Mouse (Mus musculus) gastrocnemius, postnatal 25 days (tissue): Measurements from ENCODE around the gene Ptprg. TPM values are rescaled to one million over a fixed set of nuclear protein-coding genes. Genes with fewer than 3 reads are reported as not detected.

Source experiments
- DNase-seq: peaks from one replicate; pipeline ENCODE4 v3.0.0; 2022
- total RNA-seq, 2 experiments: library from RNA; stranded (reverse); gene quantifications; 1 replicate in 1 of 2; 2 replicates in 1 of 2; pipeline ENCODE4 v1.2.3; 2021

Ptprg gene
- total RNA-seq, 2 experiments from 2014 or later, result 24.2 to 29.1 TPM

DNA sequence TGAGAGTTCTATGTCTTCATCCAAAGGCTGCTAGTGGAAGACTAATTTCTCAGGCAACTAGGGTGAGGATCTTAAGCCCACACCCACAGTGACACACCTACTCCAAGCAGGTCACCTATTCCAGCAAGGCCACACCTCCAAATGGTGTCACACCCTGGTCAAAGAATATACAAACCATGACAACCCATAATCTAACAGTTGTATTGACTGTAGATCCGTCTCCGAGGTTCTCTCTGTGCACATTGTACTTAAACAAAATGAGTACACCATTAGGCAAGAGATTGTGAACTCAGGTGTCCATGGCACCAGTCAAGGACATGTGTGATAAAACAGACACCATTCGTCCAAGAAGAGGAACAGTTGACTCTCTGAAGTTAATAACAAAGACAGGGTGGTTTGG, 596.2 kb downstream of the Ptprg start:
- DNase-seq, result no peak

DNA sequence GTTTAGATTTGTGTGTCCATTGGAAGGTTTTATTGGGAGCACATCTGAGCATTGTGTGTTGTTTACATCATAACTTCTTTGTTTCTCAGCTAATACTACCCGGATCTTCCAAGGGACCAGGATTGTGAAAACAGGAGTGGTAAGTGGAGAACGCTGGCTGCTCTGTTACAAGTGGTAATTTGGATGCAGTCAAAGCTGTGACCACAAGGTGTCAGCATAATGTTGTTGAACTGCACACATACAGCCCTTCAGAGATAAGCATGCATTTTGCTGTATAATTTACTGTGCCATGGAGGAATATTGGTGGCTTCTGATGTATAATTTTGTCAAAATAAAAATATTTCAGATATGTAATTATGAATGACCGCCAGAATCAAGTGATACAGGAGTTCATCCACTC, 598.6 kb downstream of the Ptprg start:
- DNase-seq, result no peak

DNA sequence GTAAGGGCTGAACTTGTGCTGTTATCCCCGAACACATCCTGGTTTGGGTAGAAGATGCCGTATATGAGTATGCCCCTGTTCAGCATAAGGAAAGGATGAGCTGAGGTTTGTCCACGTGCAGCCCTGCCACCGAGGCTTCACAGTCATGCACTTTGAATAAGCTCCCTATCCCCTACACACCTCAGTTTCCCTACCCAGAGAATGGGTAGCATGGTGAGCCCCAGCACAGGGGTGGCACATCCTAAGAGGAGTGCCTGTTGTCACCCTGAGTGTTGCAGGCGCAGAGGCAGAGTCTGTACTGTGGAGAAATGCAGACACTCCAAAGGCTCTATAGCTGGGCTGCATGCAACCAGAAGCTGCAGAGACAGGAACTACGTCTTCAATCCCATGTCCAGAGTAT, 599.4 kb downstream of the Ptprg start:
- DNase-seq, result no peak

DNA sequence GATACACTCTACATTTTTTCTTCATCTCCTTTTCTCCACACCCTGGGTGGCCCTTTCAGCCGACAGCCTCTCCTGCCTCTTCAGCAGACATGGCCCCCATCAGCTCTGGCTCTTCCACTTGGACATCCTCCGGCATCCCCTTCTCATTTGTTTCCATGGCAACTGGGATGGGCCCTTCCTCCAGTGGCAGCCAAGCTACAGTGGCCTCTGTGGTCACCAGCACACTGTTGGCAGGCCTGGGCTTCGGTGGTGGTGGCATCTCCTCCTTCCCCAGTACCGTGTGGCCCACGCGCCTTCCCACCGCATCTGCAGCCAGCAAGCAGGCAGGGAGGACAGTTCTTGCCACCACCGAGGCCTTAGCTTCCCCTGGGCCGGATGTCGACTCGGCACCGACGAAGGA, 600.3 kb downstream of the Ptprg start:
- DNase-seq, result no peak

DNA sequence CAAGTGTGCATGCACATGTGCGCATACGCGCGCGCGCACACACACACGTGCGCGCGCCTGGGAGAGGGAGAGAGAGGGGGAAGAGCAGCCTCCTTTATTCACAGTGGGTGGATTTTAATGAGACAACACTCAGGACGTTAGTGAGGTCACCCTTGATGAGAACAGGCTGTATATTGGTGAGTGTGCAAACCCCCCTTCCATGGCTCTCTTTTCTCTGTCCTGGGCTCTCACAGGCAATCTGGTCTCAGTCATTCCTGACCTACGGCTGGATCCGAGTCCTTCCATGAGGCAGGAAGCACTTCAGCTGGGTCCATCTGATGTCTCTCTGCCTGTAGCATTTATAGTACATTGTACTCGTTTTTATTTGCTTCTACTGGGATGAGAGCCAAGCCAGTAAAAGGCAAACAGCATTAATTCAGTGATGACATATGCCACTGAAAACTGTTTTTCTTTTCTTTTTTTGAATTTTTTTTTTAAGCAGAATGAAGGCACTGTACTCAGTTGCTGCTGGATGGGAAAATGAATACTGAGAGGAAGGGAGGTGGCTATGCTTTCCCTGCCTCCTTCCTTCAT, 608.5 kb downstream of the Ptprg start:
- DNase-seq, result no peak

DNA sequence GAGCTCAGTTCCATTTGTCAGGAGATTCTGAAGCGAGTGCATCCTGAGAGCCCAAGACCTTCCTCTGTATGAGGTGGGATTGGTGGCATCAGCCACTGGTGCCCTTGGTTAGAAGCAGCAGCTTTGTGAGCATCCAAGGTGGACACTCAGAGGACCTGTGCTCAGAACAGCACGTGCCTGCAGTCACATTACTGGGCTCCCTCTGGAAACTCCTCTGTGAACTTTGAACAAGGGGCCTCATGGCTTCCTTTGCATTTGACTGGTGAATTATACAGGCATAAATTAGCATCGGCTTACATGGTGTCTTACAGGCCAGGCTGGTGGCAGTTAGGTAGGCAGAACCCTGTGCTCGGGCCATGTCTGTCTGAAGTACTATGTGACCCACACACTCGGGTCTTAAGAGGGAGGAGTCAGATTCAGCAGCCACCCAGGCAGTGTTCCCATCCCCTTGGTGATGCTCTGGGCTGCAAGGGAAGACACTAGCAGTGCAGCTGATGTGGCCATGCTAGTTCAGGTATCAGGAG, 609.1 kb downstream of the Ptprg start:
- DNase-seq, result no peak

DNA sequence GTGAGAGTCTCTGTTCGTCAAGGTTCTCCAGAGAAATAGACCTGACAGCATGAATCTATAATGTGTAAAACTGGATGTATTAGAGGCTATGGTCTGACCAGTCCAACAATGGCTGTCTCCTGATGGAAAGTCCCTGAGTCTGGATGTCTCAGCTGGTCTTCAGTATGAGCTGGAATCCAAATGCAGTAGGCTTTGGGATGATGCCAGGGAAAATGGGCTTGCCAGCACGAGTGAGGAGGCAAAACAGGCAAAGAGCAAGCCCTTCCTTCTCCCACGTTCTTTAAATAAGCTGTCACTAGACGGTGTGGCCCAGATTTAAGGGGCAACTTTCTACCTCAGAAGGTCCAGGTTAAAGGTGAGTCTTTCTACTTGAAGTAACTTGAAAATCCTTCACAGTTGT, 609.9 kb downstream of the Ptprg start:
- DNase-seq, result no peak

DNA sequence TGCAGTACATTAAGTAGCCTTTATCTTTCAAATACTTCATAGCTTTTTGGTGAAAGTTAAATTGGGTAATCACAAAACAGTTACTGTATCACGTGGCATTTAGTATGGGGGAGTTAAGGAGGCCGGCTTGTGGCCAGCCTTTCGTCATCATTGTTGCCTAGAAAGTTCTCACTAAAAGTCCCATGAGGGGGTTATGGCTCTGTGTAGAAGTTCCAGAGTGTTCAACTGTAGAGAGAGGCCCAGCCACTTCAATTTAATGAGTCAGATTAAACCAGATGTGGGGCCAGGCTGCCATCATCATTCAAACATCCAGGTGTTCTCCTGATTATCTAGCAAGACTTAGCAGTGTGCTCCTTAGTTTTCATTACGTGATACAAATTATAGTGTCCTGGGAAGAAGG, 613.9 kb downstream of the Ptprg start:
- DNase-seq, result no peak

DNA sequence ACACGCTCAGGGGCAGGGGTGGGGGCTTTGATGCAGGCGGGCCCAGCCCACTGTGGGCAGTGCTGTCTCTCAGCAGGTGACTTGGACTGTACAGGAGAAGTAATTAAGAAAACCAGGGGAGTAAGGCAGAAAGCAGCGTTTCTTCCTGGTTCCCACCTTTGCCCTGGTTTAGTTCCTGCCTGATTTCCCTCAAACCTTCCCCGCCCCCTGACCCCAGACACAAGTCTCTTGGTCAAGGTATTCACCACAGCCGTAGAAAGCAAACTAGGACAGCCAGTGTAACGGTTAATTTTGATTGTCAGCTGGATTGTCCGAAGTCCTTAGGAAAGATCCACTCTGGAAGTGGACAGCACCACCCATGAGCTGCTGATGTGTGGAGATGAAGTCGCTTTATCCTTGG, 614.3 kb downstream of the Ptprg start:
- DNase-seq, result no peak

DNA sequence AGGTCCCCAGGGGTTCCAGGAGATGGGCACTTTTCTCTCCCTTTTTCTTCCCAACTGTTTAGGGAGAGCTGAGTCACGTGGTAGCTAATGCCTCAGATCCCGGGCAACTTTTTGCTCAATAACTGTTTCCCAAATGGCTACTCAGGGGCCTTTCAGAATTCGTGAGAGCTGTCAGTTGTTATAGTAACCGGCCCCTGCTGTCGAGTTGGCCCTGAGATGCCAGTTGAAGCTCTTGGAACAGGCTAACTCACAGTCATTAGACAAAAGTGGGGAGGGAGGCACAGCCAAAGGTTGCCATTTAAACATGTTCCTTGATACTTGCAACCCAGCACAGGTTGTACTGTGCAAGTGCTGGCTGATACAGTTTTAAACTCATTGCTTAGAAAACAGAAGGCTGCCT, 624.1 kb downstream of the Ptprg start:
- no peak for DNase-seq

DNA sequence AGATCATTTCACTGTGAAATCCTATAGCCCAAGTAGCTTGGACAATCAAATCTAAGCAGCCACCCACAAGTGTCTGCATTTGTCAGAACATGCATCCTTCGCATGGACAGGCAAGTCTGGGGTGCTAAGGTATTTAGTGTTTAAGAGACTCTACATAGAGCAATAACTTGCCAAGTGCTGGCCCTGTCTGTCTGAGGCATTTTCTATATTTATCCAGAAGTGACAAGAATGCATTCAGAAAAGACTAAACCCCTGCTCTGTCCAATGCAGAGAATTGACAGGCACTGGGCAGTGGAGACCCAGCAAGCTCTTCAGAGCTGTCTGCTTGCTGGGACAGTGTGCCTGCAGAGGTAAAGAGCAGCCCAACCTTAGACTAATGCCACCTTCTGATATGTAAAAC, 625.3 kb downstream of the Ptprg start:
- no peak for DNase-seq

DNA sequence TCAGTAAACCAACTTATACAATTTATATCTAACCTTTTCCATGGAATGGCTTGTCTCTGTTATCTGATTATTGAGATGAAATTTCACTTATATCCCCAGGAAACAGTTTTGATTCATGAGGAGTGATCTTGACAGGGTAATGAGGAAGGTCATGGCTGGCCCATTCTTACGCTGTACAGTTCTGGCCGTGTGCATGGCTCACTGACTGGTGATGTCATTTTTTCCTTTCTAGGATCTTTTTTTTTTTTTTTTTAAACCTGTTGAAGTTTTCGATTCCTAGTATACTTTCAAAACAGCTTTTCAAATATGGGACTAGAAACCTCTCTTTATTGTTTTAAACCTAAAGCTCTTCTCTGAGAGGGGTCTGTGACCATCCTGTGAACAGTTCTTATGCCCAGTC, 626.8 kb downstream of the Ptprg start:
- DNase-seq, result no peak

DNA sequence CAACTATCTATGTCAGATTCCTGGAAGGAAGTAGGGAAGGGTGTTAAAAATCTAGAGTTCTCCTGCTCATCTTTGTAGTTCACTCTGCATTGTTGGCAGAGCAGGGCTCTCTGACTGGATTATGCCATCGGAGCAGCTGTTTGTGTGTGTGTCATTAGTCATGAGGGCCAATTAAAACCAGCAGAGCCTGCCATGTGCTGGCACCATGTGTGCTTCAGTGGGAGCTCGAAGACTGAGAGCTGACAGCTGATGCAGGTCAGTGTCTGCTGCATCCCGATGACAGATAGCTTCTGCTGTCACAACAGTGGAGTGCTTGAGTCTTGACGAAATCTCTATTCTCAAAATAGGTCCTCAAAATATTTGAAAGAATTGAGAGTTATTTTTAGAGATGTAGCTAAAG, 631.7 kb downstream of the Ptprg start:
- no peak for DNase-seq

DNA sequence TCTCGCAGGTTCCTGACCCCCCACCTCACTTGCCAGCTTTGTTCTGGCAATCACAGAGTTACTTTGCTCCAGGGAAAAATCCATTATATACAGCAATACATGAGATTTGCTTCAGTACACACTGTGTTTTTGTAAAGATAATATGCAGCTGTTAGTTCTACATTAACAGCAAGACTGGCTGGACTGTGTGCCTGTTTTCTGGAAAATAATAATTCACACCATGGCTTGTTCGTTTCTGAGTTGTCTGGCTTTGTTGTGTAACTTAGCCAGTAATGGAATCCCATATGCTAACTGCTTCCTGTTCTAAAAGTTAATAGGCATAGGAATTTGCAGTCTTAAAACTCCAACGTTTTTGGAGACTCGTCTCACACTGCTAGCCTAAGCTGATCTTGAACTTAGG, 635.0 kb downstream of the Ptprg start:
- DNase-seq, result no peak

DNA sequence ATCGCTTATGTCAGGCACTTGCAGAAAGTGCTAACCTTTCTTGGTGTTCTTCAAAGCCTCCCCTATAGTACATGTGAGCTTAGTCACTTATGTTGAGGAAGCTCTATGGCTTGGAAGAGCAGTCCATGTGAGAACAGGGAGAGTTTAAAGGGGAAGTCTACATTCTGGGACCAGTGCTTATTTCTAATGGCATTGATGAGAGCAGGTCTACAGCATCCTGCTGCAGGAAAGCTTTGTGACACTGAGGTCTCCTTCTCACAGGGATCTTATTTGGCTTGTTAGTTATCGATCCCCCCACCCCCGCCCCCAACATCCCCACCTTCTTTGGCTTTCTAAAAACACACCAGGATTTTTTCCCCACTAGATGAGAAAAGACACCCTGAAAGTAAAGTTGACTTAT, 635.9 kb downstream of the Ptprg start:
- no peak for DNase-seq

DNA sequence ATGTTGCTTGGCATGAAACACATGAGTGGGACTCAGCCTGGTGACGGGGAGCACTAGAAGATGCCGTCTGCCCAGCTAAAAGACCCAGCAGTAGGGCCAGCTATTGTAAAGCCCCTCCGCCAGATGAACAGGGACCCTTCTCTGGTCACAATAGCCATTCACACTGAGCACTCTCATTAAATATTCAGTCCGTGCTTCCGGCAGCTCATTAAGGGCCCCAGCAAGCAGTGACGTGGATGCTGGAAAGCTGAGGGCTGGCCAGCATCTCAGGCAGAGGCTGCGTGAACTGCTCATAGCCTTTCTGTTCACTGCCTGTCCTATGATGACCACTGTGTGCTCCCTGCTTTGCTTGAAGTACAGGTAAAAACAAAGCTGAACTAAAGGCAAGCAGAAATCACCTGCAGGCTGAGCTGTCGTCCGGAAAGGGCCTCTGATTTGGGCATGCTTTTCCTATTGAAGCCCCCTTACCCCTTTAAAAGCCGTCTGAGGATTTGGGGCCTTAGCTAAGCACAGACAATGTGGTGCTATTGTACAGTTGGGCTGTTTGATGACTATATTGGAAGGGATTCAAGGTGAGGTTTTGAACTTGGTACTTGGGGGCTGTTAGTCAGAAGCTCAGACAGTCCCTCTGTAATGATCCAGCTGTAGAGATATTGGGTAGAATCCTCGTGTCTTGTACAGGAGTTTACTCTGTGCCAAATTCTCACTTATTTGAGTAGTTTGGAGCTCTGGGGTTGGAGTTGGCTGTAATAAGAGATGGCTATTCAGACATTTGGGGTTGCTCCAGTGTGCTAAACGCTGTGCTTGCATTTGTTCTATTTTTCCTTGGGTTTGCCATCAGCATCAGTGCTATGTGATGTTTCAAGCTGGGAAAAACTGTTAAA, 636.6 kb downstream of the Ptprg start:
- DNase-seq, result no peak

DNA sequence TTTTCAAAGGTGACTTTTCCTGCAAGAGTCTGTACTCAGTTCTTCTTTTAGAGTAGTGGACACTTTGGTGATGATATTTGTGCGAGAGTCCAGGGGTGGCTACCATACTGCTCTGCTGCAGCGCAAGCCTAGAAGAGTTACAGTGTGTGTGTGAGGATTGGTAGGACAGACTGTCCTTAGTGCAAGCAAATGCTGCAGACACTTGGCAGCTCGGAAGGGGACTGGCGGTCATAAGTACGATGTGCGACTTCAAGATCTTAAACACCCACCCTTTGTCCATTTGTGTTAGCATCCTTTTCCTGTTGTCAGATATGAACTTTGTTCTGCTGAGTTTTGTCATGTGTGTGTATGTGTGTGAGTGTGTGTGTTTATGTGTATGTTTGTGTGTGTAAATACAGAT, 637.7 kb downstream of the Ptprg start:
- DNase-seq, result no peak

DNA sequence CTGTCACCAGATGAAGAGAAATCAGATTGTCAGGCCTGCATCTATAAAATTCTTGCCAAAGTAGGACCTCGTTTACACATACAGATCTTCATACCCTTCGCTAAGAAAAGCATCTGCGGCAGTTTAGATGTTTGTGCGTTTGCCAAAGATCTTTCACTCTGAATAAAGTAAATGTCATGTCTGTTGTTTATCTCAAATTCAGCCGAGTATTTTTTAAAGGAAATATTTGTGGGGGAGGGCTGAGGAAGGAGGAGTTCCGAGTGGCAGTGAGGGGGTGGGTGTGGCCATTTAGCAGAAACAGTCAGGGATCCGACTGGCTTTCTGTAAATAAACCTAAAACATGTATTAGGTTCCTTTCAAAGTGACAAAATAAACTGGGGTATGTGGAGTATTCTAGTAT, 645.4 kb downstream of the Ptprg start:
- DNase-seq, result no peak

DNA sequence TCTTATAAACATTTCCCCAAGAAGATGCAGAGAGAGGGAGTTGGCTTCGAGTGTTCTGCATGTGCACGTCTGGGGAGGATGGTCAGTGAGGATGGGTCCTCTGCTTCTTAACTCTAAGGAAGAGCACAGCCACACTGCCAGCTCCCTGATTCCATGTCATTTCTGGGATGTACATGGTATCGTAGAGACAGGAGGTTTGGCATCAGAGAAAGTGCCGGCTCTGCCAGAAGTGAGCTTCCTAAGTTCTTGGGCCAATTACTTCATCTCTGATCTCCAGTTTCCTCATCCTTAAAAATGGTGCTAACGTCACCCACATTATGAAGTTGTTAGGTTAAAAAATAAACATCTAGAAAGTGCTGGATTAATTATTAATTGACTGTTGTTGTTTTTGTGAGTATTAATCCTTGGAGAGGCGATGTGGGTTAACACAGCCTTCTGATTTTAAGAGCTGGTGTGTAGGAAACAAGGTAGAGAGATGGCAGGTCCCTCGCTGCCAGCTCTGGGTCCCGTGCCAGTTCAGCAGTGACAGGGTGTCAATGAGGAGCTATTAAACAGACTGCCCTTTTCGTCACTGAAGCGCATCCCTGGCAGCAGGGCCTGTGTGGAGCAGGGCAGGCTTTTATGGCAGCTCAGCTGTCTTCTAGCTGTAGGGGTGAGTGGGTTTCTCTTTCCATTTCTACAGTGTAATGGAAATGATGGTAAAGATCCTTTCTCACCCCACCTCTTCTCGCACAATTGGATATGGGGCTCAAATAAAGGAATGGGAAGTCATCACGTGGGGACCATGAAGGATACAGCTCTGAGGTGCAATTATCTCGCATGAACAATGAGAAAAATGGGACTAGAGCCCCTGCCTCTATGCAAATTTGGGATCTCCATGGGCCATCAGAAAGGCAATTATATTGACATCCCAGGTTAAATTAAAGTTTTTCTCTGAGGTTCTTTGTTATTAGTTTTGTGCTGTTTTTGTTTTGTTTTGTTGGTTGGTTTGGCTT, 646.9 kb downstream of the Ptprg start:
- no peak for DNase-seq

DNA sequence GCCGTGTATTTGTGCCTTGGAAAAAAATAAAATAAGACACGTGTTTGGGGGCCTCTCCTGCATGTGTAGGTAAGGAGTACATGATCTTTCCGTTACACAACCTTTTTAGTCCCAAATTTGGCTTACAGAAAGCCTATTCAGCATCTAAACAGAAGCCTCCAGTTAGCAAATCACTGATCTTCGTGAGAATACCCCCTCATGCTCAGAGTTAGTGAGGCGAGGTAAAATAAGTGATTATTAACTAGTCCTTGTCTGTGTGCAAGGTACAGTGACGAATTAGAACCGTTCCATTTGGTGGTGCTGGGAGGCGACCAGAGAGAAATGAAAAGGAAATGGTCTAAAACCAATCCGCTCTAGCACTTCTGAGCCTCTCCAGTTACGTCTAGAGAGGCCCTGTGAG, 648.9 kb downstream of the Ptprg start:
- no peak for DNase-seq

DNA sequence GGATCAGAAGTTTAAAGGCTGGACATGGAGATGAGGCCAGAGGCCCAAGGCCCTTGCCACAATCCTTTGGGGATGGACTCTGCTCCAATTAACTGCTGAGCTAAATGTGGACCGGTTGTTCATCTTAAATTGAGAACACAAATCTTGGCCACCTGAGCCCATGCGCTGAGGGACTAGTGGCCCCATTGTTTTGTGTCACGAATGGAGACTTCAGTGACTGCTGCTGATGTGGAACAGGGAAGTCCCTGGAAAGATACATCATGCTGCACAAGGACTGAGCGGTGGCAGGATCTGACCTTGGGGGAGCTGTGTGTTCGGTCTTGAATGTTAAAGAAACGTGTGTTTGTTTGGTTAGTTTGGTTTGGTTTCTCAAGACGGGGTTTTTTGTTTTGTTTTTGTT, 649.7 kb downstream of the Ptprg start:
- no peak for DNase-seq

DNA sequence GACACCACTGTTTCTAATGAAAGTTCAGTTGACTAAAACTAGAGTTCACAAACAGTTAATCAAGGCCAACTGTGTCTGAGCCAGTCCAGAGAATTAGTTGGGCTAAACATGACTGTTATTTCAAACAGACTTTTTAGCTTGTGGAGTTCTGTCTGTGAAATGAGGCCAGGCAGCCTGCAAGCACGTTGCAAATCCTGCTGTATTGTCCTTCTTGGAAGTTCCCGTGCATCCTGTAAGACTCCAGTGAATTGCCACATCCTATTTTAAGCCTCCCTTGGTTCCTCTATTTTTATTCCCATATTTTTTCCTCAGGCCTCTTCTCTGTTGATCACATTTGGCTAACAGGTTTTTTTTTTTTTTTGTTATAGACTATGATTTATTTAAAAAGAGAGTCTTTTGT, 652.8 kb downstream of the Ptprg start:
- DNase-seq, result no peak

DNA sequence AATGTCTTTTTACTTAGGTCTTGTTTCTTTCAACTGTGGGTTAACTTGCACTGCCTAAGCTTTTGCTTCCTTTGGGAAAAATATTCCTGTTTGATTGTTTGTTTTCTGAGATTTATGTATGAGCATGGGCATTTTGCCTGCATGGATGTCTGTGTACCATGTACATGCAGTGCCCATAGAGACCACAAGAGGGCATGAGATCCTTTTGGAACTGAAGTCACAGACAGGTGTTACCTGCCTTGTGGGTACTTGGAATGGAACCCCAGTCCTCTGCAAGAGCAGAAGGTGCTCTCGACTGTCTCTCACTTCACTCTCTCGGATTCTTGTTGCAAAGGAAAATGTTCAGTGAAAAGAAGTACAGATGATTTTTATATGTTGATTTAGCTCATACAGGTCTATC, 655.2 kb downstream of the Ptprg start:
- no peak for DNase-seq
